Mouse (Mus musculus): ENCODE results near the gene Exosc3. TPM values are rescaled to one million over a fixed set of nuclear protein-coding genes. Genes with fewer than 3 reads are reported as not detected.
A peak's percentile ranks its signal among the peaks of the same experiment; 100 is the strongest.

The Exosc3 gene
- total and polyA plus RNA-seq, 3 experiments: 166 to 184 TPM; not detected in 1

- TF ChIP-seq POLR2A (IDR thresholded peaks at IDR 0.05; ENCODE audit: control insufficient read depth in 1 of 2, insufficient read depth in 1 of 2, low read depth in 1 of 2, low read length in 2 of 2, poor library complexity in 1 of 2) (peak; percentile 89 to 92), E2F4 (IDR thresholded peaks at IDR 0.05; ENCODE audit: borderline replicate concordance, low read depth, low read length) (peak; percentile 17; the same call in 1 of the 2 replicates), ELF1 (IDR thresholded peaks at IDR 0.05; ENCODE audit: low read depth, low read length) (peak; percentile 95), JUND (IDR thresholded peaks at IDR 0.05; ENCODE audit: low read depth, low read length) (no peak), SMC3 (IDR thresholded peaks at IDR 0.05; ENCODE audit: low read depth, low read length) (no peak), USF2 (IDR thresholded peaks at IDR 0.05; ENCODE audit: borderline replicate concordance in 1 of 2, insufficient read depth in 1 of 2, low read depth in 1 of 2, low read length in 2 of 2) (no peak), MAFK (IDR thresholded peaks at IDR 0.05; ENCODE audit: borderline replicate concordance, low read depth, low read length) (no peak), MEF2A (IDR thresholded peaks at IDR 0.05; ENCODE audit: extremely low read depth, insufficient replicate concordance, low read depth, low read length, poor library complexity, severe bottlenecking) (no peak), ZMIZ1 (IDR thresholded peaks at IDR 0.05; ENCODE audit: low read depth, low read length) (peak; percentile 66; the same call in 1 of the 2 replicates), CHD2 (IDR thresholded peaks at IDR 0.05; ENCODE audit: low read length) (no peak), POLR2AphosphoS2 (IDR thresholded peaks at IDR 0.05; ENCODE audit: low read length) (peak; percentile 85), TCF12 (IDR thresholded peaks at IDR 0.05; ENCODE audit: low read depth, low read length) (peak; percentile 42), CHD1 (IDR thresholded peaks at IDR 0.05; ENCODE audit: low read depth, low read length) (no peak), HCFC1 (IDR thresholded peaks at IDR 0.05; ENCODE audit: low read depth, low read length) (peak; percentile 85), ETS1 (IDR thresholded peaks at IDR 0.05; ENCODE audit: low read depth, low read length) (no peak; the same call in 1 of the 2 replicates), USF1 (IDR thresholded peaks at IDR 0.05; ENCODE audit: low read depth, low read length) (peak; percentile 30; the same call in 1 of the 2 replicates), MYC (IDR thresholded peaks at IDR 0.05; ENCODE audit: low read depth, low read length) (0 out of 2 replicates have a peak, but pooled peaks have one; percentile 14), MAZ (IDR thresholded peaks at IDR 0.05; ENCODE audit: low read depth, low read length) (no peak), TBP (IDR thresholded peaks at IDR 0.05; ENCODE audit: low read depth, low read length) (peak; percentile 82), GABPA (IDR thresholded peaks at IDR 0.05; ENCODE audit: low read depth, low read length) (no peak), BHLHE40 (IDR thresholded peaks at IDR 0.05; ENCODE audit: borderline replicate concordance, low read depth, low read length) (no peak), TAL1 (IDR thresholded peaks at IDR 0.05; ENCODE audit: low read length) (no peak)
Observed at GRCm38 (mm10) chr4:45320159-45320816, 22.2 kb downstream of the Exosc3 start (continued).

DNA sequence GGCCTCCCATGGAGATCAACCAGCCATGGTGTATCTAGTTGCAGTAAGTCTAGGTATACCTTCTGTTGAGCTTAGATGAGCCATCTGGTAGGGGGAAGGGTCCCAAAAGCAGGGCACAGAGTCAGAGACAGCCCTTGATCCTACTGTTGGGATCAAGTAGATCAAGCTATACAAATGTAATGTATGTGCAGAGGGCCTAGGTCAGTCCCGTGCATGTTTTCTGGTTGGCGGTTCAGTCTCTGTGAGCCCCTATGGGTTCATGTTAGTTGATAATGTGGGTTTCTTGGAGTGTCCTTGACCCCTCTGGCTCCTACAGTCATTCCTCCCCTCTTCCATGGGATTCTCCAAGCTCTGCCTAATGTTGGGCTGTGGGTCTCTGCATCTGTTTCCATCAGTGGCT is 31.5 kb downstream of the Exosc3 start:
- Histone ChIP-seq H3K4me1 (ENCODE audit: control insufficient read depth in 1 of 2, insufficient read depth in 2 of 2, low read length in 2 of 2) (no peaks in the 10 kb centered on the region), H3K27ac (ENCODE audit: control insufficient read depth, low read depth, low read length) (no peak overlapping the region), H3K9me3 (replicated peaks; ENCODE audit: insufficient read depth, low read length) (no peaks in the 10 kb centered on the region), H3K27me3 (ENCODE audit: control insufficient read depth in 1 of 2, insufficient read depth in 2 of 2, low read length in 2 of 2) (no peaks in the 10 kb centered on the region), H3K36me3 (ENCODE audit: control insufficient read depth in 1 of 2, insufficient read depth in 2 of 2, low read length in 2 of 2) (peaks cover 0 to under 1% of the 10 kb centered on the region in 2 experiments; a peak in 1 of 4 replicates), H3K4me3 (ENCODE audit: control insufficient read depth in 1 of 2, insufficient read depth in 1 of 2, low read depth in 2 of 2, low read length in 2 of 2) (no peak overlapping the region), H3K79me2 (ENCODE audit: control insufficient read depth, insufficient read depth, low read length, poor library complexity) (no peaks in the 10 kb centered on the region), H3K9ac (ENCODE audit: control insufficient read depth, low read depth, low read length, poor library complexity, severe bottlenecking) (no peak overlapping the region)
- no peak for DNase-seq (ENCODE audit: low read depth, low spot score)
- no peak for TF ChIP-seq CHD2 (IDR thresholded peaks at IDR 0.05; ENCODE audit: low read length)
- TF ChIP-seq ELF1 (IDR thresholded peaks at IDR 0.05; ENCODE audit: low read depth, low read length): no peak
- TF ChIP-seq MAX (IDR thresholded peaks at IDR 0.05; ENCODE audit: low read length): no peak
- TF ChIP-seq HCFC1 (IDR thresholded peaks at IDR 0.05; ENCODE audit: low read depth, low read length): no peak
- TF ChIP-seq MEF2A (IDR thresholded peaks at IDR 0.05; ENCODE audit: extremely low read depth, insufficient replicate concordance, low read depth, low read length, poor library complexity, severe bottlenecking): no peak
- TF ChIP-seq MYC (IDR thresholded peaks at IDR 0.05; ENCODE audit: low read depth, low read length): no peak
- no peak for TF ChIP-seq E2F4 (IDR thresholded peaks at IDR 0.05; ENCODE audit: borderline replicate concordance, low read depth, low read length)
- TF ChIP-seq POLR2AphosphoS5 (IDR thresholded peaks at IDR 0.05; ENCODE audit: borderline replicate concordance, low read depth, low read length): no peak
- TF ChIP-seq POLR2A (IDR thresholded peaks at IDR 0.05; ENCODE audit: control insufficient read depth in 1 of 2, insufficient read depth in 1 of 2, low read depth in 1 of 2, low read length in 2 of 2, poor library complexity in 1 of 2): no peak
- no peak for TF ChIP-seq TAL1 (IDR thresholded peaks at IDR 0.05; ENCODE audit: low read length)
- TF ChIP-seq MXI1 (IDR thresholded peaks at IDR 0.05; ENCODE audit: low read depth, low read length): no peak
- TF ChIP-seq POLR2AphosphoS2 (IDR thresholded peaks at IDR 0.05; ENCODE audit: low read length): no peak
- no peak for TF ChIP-seq JUND (IDR thresholded peaks at IDR 0.05; ENCODE audit: low read depth, low read length)
- TF ChIP-seq ZKSCAN1 (IDR thresholded peaks at IDR 0.05; ENCODE audit: low read depth, low read length): no peak
- no peak for TF ChIP-seq MYB (IDR thresholded peaks at IDR 0.05; ENCODE audit: low read depth, low read length)
- no peak for TF ChIP-seq RCOR1 (IDR thresholded peaks at IDR 0.05; ENCODE audit: low read depth, low read length)
- TF ChIP-seq RAD21 (IDR thresholded peaks at IDR 0.05; ENCODE audit: low read depth, low read length): no peak
- no peak for TF ChIP-seq CTCF (IDR thresholded peaks at IDR 0.05 in 2 of 3, conservative IDR thresholded peaks at IDR 0.05 in 1 of 3; ENCODE audit: control insufficient read depth in 1 of 3, insufficient read depth in 1 of 3, low read depth in 2 of 3, low read length in 3 of 3, poor library complexity in 1 of 3, severe bottlenecking in 1 of 3)
- no peak for TF ChIP-seq TCF12 (IDR thresholded peaks at IDR 0.05; ENCODE audit: low read depth, low read length)

Measured in MEL (cell line).